Comparison of ENCODE assay signal across 11 mouse cellular contexts in the genomic region with DNA sequence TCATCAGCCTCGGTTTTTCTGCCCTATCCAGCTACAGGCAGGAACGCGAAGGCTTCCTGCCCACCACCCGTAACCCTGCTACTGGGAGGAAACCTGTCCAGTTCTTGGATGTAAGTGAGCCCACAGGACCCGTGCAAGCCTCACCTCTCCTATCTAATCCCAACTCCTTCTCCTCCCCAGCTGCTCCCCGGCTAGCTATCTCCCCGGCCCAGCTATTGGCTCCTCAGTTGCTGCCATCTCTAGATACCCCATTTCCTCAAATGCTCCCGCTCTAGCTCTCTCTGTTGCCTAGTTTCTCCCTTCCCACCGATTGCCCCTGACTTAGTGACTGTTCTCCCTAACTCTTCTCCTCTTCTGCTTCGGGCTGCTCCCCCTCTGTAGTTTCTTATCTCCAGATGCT. TPM values are rescaled to one million over a fixed set of nuclear protein-coding genes. Genes with fewer than 3 reads are reported as not detected.
A peak's percentile ranks its signal among the peaks of the same experiment; 100 is the strongest.
DNase-seq lines count a peak whose midpoint lies in the region; ATAC-seq lines count a peak whose summit lies in the region.
"Had no signal": no experiment of that assay in that cellular context is flagged by ENCODE, and none has a peak within 500 bp of the region (broad histone marks: within the 10 kb centered on the region; RNA-seq: fewer than 3 reads in every experiment).

No protein-coding gene starts in this region.

- peak overlapping the region; percentile 67 for H3K4me2 ChIP-seq in heart, embryonic 12.5 days
- peak overlapping the region; percentile 77 for H3K4me2 ChIP-seq in liver, embryonic 13.5 days
- H3K4me2 ChIP-seq in stomach, embryonic 16.5 days (ENCODE audit: low read depth, low read length) = peak overlapping the region; percentile 44

- no peaks in the 10 kb centered on the region for H3K36me3 ChIP-seq in heart, embryonic 12.5 days
- peaks cover 11% of the 10 kb centered on the region for H3K36me3 ChIP-seq in liver, embryonic 13.5 days
- no peaks in the 10 kb centered on the region for H3K36me3 ChIP-seq in stomach, embryonic 16.5 days (ENCODE audit: control insufficient read depth, insufficient read depth, low read length)

- no peak for ATAC-seq in heart, embryonic 12.5 days (ENCODE audit: insufficient number of reproducible peaks, low FRiP score)
- peak; percentile 95 for ATAC-seq in liver, embryonic 13.5 days (ENCODE audit: low read depth)
- no peak for ATAC-seq in stomach, embryonic 16.5 days (ENCODE audit: insufficient read depth, low FRiP score)
- ATAC-seq: activated CD4-positive, CD25-positive, alpha-beta regulatory T cell, adult 4 months had no signal

- peaks cover 10% of the 10 kb centered on the region; the same call in 1 of the 2 replicates for H3K27me3 ChIP-seq in heart, embryonic 12.5 days (replicated peaks)
- no peaks in the 10 kb centered on the region for H3K27me3 ChIP-seq in liver, embryonic 13.5 days
- H3K27me3 ChIP-seq in stomach, embryonic 16.5 days (ENCODE audit: control insufficient read depth, insufficient read depth, low read length) = no peaks in the 10 kb centered on the region

- DNase-seq in heart, adult 11 months = no peak
- DNase-seq in spleen, adult 12 weeks (ENCODE audit: low spot score) = peak; percentile 51
- DNase-seq in spleen, adult 18-20 months = no peak
- DNase-seq in liver, embryonic 13.5 days = peak; percentile 66
- DNase-seq in right cerebral cortex, adult 2 months (ENCODE audit: low spot score in 2 of 2) = no peak
- DNase-seq in thymus, postnatal 36 days = no peak

- H3K4me3 ChIP-seq in heart, embryonic 12.5 days = peak overlapping the region; percentile 39
- peak overlapping the region; percentile 64 for H3K4me3 ChIP-seq in liver, embryonic 13.5 days (replicated peaks)
- peak overlapping the region; percentile 32 for H3K4me3 ChIP-seq in stomach, embryonic 16.5 days (replicated peaks; ENCODE audit: low read length)

- no peak overlapping the region for H3K27ac ChIP-seq in heart, embryonic 12.5 days (ENCODE audit: poor library complexity, severe bottlenecking)
- peak overlapping the region; percentile 85 for H3K27ac ChIP-seq in liver, embryonic 13.5 days
- no peak overlapping the region for H3K27ac ChIP-seq in stomach, embryonic 16.5 days (ENCODE audit: low read length)

- H3K9ac ChIP-seq in heart, embryonic 12.5 days = 0 out of 2 replicates have a peak overlapping the region, but pooled peaks have one; percentile 24
- H3K9ac ChIP-seq in liver, embryonic 13.5 days = peak overlapping the region; percentile 79
- H3K9ac ChIP-seq in stomach, embryonic 16.5 days (ENCODE audit: low read length) = no peak overlapping the region

- H3K4me1 ChIP-seq in heart, embryonic 12.5 days (replicated peaks) = peaks cover 6% of the 10 kb centered on the region; the same call in 1 of the 2 replicates
- H3K4me1 ChIP-seq in liver, embryonic 13.5 days (replicated peaks) = peaks cover 28% of the 10 kb centered on the region
- no peaks in the 10 kb centered on the region for H3K4me1 ChIP-seq in stomach, embryonic 16.5 days (ENCODE audit: control insufficient read depth, insufficient read depth, low read length)

- WGBS in heart, embryonic 12.5 days = 25% methylated on average over 10 of the region's 10 CpGs
- WGBS in liver, embryonic 13.5 days (ENCODE audit: insufficient replicate concordance) = 14% methylated on average over 10 of the region's 10 CpGs
- 27% methylated on average over 10 of the region's 10 CpGs for WGBS in stomach, embryonic 16.5 days

- H3K9me3 ChIP-seq in heart, embryonic 12.5 days (replicated peaks) = 0 out of 2 replicates have a peak, but pooled peaks cover 3% of the 10 kb centered on the region
- no peaks in the 10 kb centered on the region for H3K9me3 ChIP-seq in liver, embryonic 13.5 days (replicated peaks)
- no peaks in the 10 kb centered on the region for H3K9me3 ChIP-seq in stomach, embryonic 16.5 days (replicated peaks; ENCODE audit: control insufficient read depth, low read length)

RNA-seq across cellular contexts. Expression of gene Slc38a5, which starts 1.1 kb away (rescaled TPM):
- polyA plus RNA-seq in heart, embryonic 12.5 days (2016; fragmentation: Nextera tagmentation; extraction: Ambion mirVana) = 14.6 and 16.4 TPM in 2 replicates
- 76.5 and 79.6 TPM in 2 replicates for polyA plus RNA-seq in liver, embryonic 13.5 days (2015; fragmentation: Nextera tagmentation; extraction: Ambion mirVana)
- 26.0 and 31.3 TPM in 2 replicates for polyA plus RNA-seq in stomach, embryonic 16.5 days (2015; fragmentation: Nextera tagmentation; extraction: Ambion mirVana)

RNA-seq across cellular contexts. Expression of gene Ftsj1, which starts 19.8 kb away (rescaled TPM):
- polyA plus RNA-seq in heart, embryonic 12.5 days (2016; fragmentation: Nextera tagmentation; extraction: Ambion mirVana) = 24.7 and 24.8 TPM in 2 replicates
- polyA plus RNA-seq in liver, embryonic 13.5 days (2015; fragmentation: Nextera tagmentation; extraction: Ambion mirVana) = 40.1 and 41.9 TPM in 2 replicates
- 35.1 and 39.1 TPM in 2 replicates for polyA plus RNA-seq in stomach, embryonic 16.5 days (2015; fragmentation: Nextera tagmentation; extraction: Ambion mirVana)

RNA-seq across cellular contexts. Expression of gene Ssxb10, which starts 55.2 kb away (rescaled TPM):
- polyA plus RNA-seq in heart, embryonic 12.5 days (2016; fragmentation: Nextera tagmentation; extraction: Ambion mirVana) = not detected in 2 replicates
- polyA plus RNA-seq in liver, embryonic 13.5 days (2015; fragmentation: Nextera tagmentation; extraction: Ambion mirVana) = not detected in 2 replicates
- not detected in 2 replicates for polyA plus RNA-seq in stomach, embryonic 16.5 days (2015; fragmentation: Nextera tagmentation; extraction: Ambion mirVana)
- polyA plus RNA-seq: activated CD4-positive, CD25-positive, alpha-beta regulatory T cell, adult 4 months; cortical plate, adult 2 months; liver, adult 2 months had no signal

Comparison
In these comparisons a context has a peak if more than half of its experiments do, and no peak if none do; other contexts are left out.
1. DNase-seq: peak in spleen, adult 12 weeks (single experiment) and liver, embryonic 13.5 days (single experiment); none in heart, adult 11 months (single experiment), spleen, adult 18-20 months (0 of 2), right cerebral cortex, adult 2 months (0 of 2) and thymus, postnatal 36 days (0 of 2).
2. Peak in every context shown above with its lines, with median percentiles within 50 percentile points of each other: H3K4me2 ChIP-seq and H3K4me3 ChIP-seq.